In genomic region chr15:99456338-99456962, GRCm38 (mm10) we compare ENCODE assay signal across 8 mouse cellular contexts. TPM values are rescaled to one million over a fixed set of nuclear protein-coding genes. Genes with fewer than 3 reads are reported as not detected.
DNase-seq lines count a peak whose midpoint lies in the region; ATAC-seq and TF ChIP-seq lines count a peak whose summit lies in the region.

No protein-coding gene starts in this region.

- H3K27ac ChIP-seq in lung, embryonic 14.5 days (ENCODE audit: low read depth): peak overlapping the region; percentile 88
- H3K27ac ChIP-seq in embryonic facial prominence, embryonic 14.5 days (replicated peaks; ENCODE audit: low read depth, low read length): peak overlapping the region; percentile 93
- H3K27ac ChIP-seq in midbrain, embryonic 13.5 days: peak overlapping the region; percentile 88

- 0 out of 2 replicates have a peak, but pooled peaks cover 14% of the 10 kb centered on the region for H3K36me3 ChIP-seq in lung, embryonic 14.5 days (ENCODE audit: insufficient read depth)
- 0 out of 2 replicates have a peak, but pooled peaks cover 27% of the 10 kb centered on the region for H3K36me3 ChIP-seq in embryonic facial prominence, embryonic 14.5 days (ENCODE audit: control insufficient read depth, insufficient read depth, low read length)
- H3K36me3 ChIP-seq in midbrain, embryonic 13.5 days: peaks cover 3% of the 10 kb centered on the region; the same call in 1 of the 2 replicates

- peak overlapping the region; percentile 82 for H3K4me2 ChIP-seq in lung, embryonic 14.5 days
- peak overlapping the region; percentile 61 for H3K4me2 ChIP-seq in embryonic facial prominence, embryonic 14.5 days (ENCODE audit: low read depth, low read length)
- peak overlapping the region; percentile 82 for H3K4me2 ChIP-seq in midbrain, embryonic 13.5 days (replicated peaks)

- intact Hi-C loops in left cerebral cortex, postnatal 14 days (cut with DNase I): no loop called here

- DNase-seq in lung, embryonic 14.5 days: peak; percentile 47
- DNase-seq in lung, postnatal 25 days (ENCODE audit: low spot score): no peak
- DNase-seq in embryonic facial prominence, embryonic 14.5 days (ENCODE audit: low spot score): peak; percentile 64
- peak; percentile 23 for DNase-seq in induced T-regulatory cell, adult 2 months (ENCODE audit: low read depth)
- DNase-seq in left cerebral cortex, postnatal 14 days (ENCODE audit: low spot score in 2 of 2): no peak
- DNase-seq in spleen, postnatal 14 days (ENCODE audit: low spot score in 2 of 2): no peak
- no peak for DNase-seq in layer of hippocampus, postnatal 36 days

- 9% methylated on average over 7 of the region's 7 CpGs for WGBS in lung, embryonic 14.5 days
- 7% methylated on average over 7 of the region's 7 CpGs for WGBS in embryonic facial prominence, embryonic 14.5 days
- 17% methylated on average over 7 of the region's 7 CpGs for WGBS in midbrain, embryonic 13.5 days

- H3K9me3 ChIP-seq in lung, embryonic 14.5 days (ENCODE audit: low read depth, low read length): no peaks in the 10 kb centered on the region
- no peaks in the 10 kb centered on the region for H3K9me3 ChIP-seq in embryonic facial prominence, embryonic 14.5 days (ENCODE audit: control insufficient read depth, low read length)
- no peaks in the 10 kb centered on the region for H3K9me3 ChIP-seq in midbrain, embryonic 13.5 days

- H3K9ac ChIP-seq in lung, embryonic 14.5 days: peak overlapping the region; percentile 63
- H3K9ac ChIP-seq in embryonic facial prominence, embryonic 14.5 days (ENCODE audit: low read depth, low read length): peak overlapping the region; percentile 84
- H3K9ac ChIP-seq in midbrain, embryonic 13.5 days (replicated peaks): peak overlapping the region; percentile 78

- H3K4me3 ChIP-seq in lung, embryonic 14.5 days (ENCODE audit: low read depth, low read length): peak overlapping the region; percentile 77
- peak overlapping the region; percentile 85 for H3K4me3 ChIP-seq in embryonic facial prominence, embryonic 14.5 days (ENCODE audit: low read depth, low read length)
- peak overlapping the region; percentile 88 for H3K4me3 ChIP-seq in midbrain, embryonic 13.5 days (replicated peaks)

- no peaks in the 10 kb centered on the region for H3K27me3 ChIP-seq in lung, embryonic 14.5 days (ENCODE audit: insufficient read depth, low read length)
- no peaks in the 10 kb centered on the region for H3K27me3 ChIP-seq in embryonic facial prominence, embryonic 14.5 days (replicated peaks; ENCODE audit: control insufficient read depth, insufficient read depth, low read length)
- no peaks in the 10 kb centered on the region for H3K27me3 ChIP-seq in midbrain, embryonic 13.5 days

- H3K4me1 ChIP-seq in lung, embryonic 14.5 days (ENCODE audit: insufficient read depth): peaks cover 14% of the 10 kb centered on the region; the same call in 1 of the 2 replicates
- H3K4me1 ChIP-seq in embryonic facial prominence, embryonic 14.5 days (ENCODE audit: control insufficient read depth, insufficient read depth, low read length): peaks cover 24% of the 10 kb centered on the region
- peaks cover 49% of the 10 kb centered on the region for H3K4me1 ChIP-seq in midbrain, embryonic 13.5 days (replicated peaks)

- ATAC-seq in lung, embryonic 14.5 days (ENCODE audit: insufficient read depth): no peak
- ATAC-seq in embryonic facial prominence, embryonic 14.5 days (ENCODE audit: low read depth): no peak
- peak; percentile 3; the same call in 1 of the 2 replicates for ATAC-seq in midbrain, embryonic 13.5 days

- TF ChIP-seq CTCF in lung, embryonic 14.5 days (IDR thresholded peaks at IDR 0.05; ENCODE audit: low read depth): no peak

RNA-seq across cellular contexts. Expression of gene Nckap5l, which starts 1.1 kb away (rescaled TPM):
- 11.0 and 14.4 TPM in 2 replicates for polyA plus RNA-seq in lung, embryonic 14.5 days (2014; fragmentation: Nextera tagmentation; extraction: Ambion mirVana)
- polyA plus RNA-seq in embryonic facial prominence, embryonic 14.5 days (2014; fragmentation: Nextera tagmentation; extraction: Ambion mirVana): 12.5 and 13.1 TPM in 2 replicates
- polyA plus RNA-seq in midbrain, embryonic 13.5 days (2015; fragmentation: Nextera tagmentation; extraction: Ambion mirVana): 12.2 and 15.6 TPM in 2 replicates
- total RNA-seq in left cerebral cortex, postnatal 14 days (2021): 10 to 100 TPM; 27.6 to 35.6 TPM
- total RNA-seq in layer of hippocampus, postnatal 36 days (2021): 10 to 100 TPM; 20.3 to 20.9 TPM

RNA-seq across cellular contexts. Expression of gene Bcdin3d, which starts 18.1 kb away (rescaled TPM):
- polyA plus RNA-seq in lung, embryonic 14.5 days (2014; fragmentation: Nextera tagmentation; extraction: Ambion mirVana): 13.2 and 16.1 TPM in 2 replicates
- 10.8 and 12.9 TPM in 2 replicates for polyA plus RNA-seq in embryonic facial prominence, embryonic 14.5 days (2014; fragmentation: Nextera tagmentation; extraction: Ambion mirVana)
- polyA plus RNA-seq in midbrain, embryonic 13.5 days (2015; fragmentation: Nextera tagmentation; extraction: Ambion mirVana): 26.5 and 26.9 TPM in 2 replicates
- 1 to 10 TPM; 4.7 to 4.8 TPM for total RNA-seq in left cerebral cortex, postnatal 14 days (2021)
- 1 to 10 TPM; 3.9 to 5.0 TPM for total RNA-seq in layer of hippocampus, postnatal 36 days (2021)

Comparison
In these comparisons a context has a peak if more than half of its experiments do, and no peak if none do; other contexts are left out.
1. DNase-seq: peak in lung, embryonic 14.5 days (single experiment), embryonic facial prominence, embryonic 14.5 days (single experiment) and induced T-regulatory cell, adult 2 months (single experiment); none in lung, postnatal 25 days (single experiment), left cerebral cortex, postnatal 14 days (0 of 2), spleen, postnatal 14 days (0 of 2) and layer of hippocampus, postnatal 36 days (0 of 2).
2. Peak in every context shown above with its lines, with median percentiles within 50 percentile points of each other: H3K27ac ChIP-seq, H3K4me2 ChIP-seq, H3K4me3 ChIP-seq and H3K9ac ChIP-seq.